Mouse (Mus musculus) lung, postnatal 0 days (tissue): ENCODE data around the gene Nkpd1.

ENCODE experiments used
- CTCF ChIP-seq: IDR thresholded peaks from 2 replicates; pipeline ENCODE4 v1.5.1; 2016; ENCODE audit warnings: antibody characterized with exemption, mild to moderate bottlenecking
- EP300 ChIP-seq: IDR thresholded peaks from 2 replicates; pipeline ENCODE4 v1.6.1; 2016; ENCODE audit warnings: antibody characterized with exemption, mild to moderate bottlenecking, control low read depth

DNA sequence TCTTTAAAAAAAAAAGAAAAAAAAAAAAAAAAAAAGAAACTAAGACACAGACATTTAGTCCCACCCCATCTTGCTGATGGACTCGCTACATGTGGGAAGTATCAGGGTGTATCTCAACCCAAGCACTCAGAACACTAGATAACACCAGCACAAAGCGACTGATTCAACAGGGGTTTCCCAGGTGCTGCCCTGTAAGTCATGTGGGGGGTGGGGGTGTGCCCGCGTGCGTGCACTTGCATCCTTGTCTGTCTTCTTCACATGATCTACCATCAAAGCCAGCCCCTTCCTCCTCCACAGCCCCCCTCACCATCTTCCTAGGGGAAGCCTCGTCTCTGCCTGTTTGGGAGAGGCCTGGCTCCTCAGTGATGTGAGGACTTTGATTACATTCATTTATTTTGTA lies 5.3 kb upstream of the Nkpd1 start:
- TF ChIP-seq CTCF = no peak
- TF ChIP-seq EP300 = no peak
